Mouse (Mus musculus) splenic B cell, adult 2 months (primary cell): ENCODE measurements around the gene Rpl37.

Experiments used
- DNase-seq: peaks from one replicate; pipeline ENCODE4 v3.0.0-alpha.2; 2011; ENCODE audit warnings: low read depth, low spot score
- H3K27me3 ChIP-seq: 2 replicates; pipeline ENCODE4 v1.6.1; 2012; ENCODE audit warnings: mild to moderate bottlenecking, low read length, moderate library complexity, mixed read lengths; ENCODE audit not compliant: control insufficient read depth, poor library complexity, insufficient read depth, severe bottlenecking
- H3K36me3 ChIP-seq: 2 replicates; pipeline ENCODE4 v1.6.1; 2012; ENCODE audit warnings: mild to moderate bottlenecking, low read length, moderate library complexity, mixed read lengths; ENCODE audit not compliant: control insufficient read depth, poor library complexity, insufficient read depth, severe bottlenecking

Gene Rpl37

GRCm38 (mm10) chr15:5156355-5156754, 39.9 kb downstream of the Rpl37 start:
- no peaks in the 10 kb centered on the region for H3K36me3 ChIP-seq
- DNase-seq, result no peak
- H3K27me3 ChIP-seq, result no peaks in the 10 kb centered on the region

GRCm38 (mm10) chr15:5157386-5157785, 40.9 kb downstream of the Rpl37 start:
- Histone ChIP-seq H3K36me3 (no peaks in the 10 kb centered on the region), H3K27me3 (no peaks in the 10 kb centered on the region)
- DNase-seq, result no peak

GRCm38 (mm10) chr15:5158827-5159226, 42.4 kb downstream of the Rpl37 start:
- Histone ChIP-seq H3K27me3 (no peaks in the 10 kb centered on the region), H3K36me3 (peaks cover 4% of the 10 kb centered on the region)
- no peak for DNase-seq

GRCm38 (mm10) chr15:5165121-5165773, 48.8 kb downstream of the Rpl37 start:
- no peaks in the 10 kb centered on the region for H3K27me3 ChIP-seq
- no peak for DNase-seq
- H3K36me3 ChIP-seq, result peaks cover 9% of the 10 kb centered on the region
